Mouse (Mus musculus): Measurements from ENCODE around the gene Mx1.

DNA sequence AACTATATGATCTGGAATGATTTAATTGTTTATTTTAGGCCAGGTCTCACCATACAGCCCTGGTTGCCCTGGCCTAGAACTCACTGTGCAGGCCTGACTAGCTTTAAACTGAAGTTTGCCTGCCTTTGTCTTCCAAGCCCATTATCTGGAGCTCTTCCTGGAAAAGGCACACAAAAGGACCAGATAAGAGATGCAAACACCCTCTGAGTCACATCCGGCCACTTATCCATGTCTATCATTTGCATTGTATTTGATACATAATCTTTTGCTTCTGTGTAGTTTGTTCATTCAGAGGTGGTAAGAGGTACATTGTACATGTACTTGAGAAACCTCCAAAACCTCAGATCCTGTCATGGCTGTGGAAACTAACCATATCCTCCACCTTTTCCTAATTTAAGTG is 39.1 kb downstream of the Mx1 start:
- TF ChIP-seq GATA1 (IDR thresholded peaks at IDR 0.05; ENCODE audit: borderline replicate concordance, low read length) (no peak), FLI1 (IDR thresholded peaks at IDR 0.05; ENCODE audit: low read length) (no peak)

Measured in megakaryocyte, embryonic 14.5 days (primary cell).